Mouse (Mus musculus): ENCODE results near the gene Elf3.

DNA sequence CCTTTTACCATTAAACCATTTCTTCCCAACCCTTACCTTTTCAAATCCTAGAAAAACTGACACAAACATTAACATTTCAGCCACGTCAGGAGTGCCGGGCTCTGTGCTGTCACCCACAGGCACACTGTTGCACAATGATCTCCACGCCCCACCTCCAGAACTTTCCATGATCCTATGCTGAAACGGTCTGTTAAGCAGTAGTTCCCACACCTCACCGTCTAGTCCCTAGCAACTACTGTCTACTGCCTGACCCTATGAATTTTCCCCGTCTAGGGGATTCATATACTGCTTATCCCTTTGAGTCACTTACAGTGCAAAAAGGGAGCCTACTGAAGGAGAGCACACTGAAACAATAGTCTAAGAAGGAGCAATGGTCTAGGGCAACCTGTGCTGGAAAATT lies 24.4 kb downstream of the Elf3 start:
- TF ChIP-seq EP300 (IDR thresholded peaks at IDR 0.05; ENCODE audit: low read depth) = no peak
- TF ChIP-seq CTCF (IDR thresholded peaks at IDR 0.05; ENCODE audit: low read depth) = no peak
